Mouse (Mus musculus) lung, postnatal 4 days (tissue): Measurements from ENCODE around the gene Vmn1r56.
"Not testable (repeated sequence)": the region's sequence is repeated elsewhere in the genome, so short reads cannot be mapped to it uniquely, and the experiment has no call there.

Experiments
- DNase-seq, 2 experiments: peaks; one replicate each; pipeline ENCODE4 v3.0.0; 2021

Vmn1r56 gene

DNA sequence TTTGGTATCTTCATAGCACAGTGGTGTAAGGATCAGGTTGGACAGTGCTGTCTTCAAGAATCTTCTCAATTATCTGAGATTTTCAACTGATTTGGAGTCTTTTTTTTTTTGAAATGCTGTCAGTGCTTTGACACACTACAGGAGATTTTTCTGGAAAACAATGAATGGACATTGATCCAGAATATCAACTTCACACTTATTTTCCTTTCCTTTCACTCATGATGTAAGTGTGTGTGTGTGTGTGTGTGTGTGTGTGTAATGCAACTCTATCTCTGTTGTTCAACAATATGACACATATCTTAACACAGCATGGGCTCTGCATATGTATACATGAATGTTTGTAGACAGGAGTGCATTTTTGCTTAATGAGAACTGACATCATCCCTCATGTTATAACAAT, at the start of gene Vmn1r56:
Vmn1r56 (minus strand) TSS at position 101 of the 400 bp plus-strand sequence.
- not testable (repeated sequence) for DNase-seq

DNA sequence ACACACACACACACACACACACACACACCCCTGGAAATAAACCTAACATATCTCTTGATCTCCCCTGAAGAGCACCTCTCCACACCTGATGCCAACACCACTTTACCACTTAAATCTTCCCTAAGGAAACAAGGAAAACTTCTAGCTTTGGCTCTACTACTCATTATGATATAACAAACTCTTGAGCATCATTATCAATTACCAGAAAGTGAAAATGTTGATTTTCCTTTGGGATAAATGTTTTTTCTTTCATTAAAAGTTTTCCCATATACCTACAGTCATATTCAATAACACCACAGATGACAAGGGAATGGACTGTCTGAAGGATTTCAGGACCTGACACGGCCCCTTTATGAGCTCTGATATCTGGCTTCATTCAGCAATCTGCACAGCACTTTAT, 21.6 kb upstream of the Vmn1r56 start, which contains the start of gene Vmn1r57:
Vmn1r57 (plus strand) TSS at position 301 of the 400 bp plus-strand sequence.
- DNase-seq = not testable (repeated sequence)

DNA sequence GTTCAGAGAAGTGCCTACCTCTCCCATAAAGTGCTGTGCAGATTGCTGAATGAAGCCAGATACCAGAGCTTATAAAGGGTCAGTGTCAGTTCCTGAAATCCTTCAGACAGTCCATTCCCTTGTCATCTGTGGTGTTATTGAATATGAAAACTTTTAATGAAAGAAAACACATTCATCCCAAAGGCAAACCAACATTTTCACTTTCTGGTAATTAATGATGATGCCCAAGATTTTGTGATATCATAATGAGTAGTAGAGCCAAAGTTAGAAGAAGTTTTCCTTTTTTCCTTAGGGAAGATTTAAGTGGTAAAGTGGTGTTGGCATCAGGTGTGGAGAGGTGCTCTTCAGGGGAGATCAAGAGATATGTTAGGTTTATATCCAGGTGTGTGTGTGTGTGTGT, 47.0 kb downstream of the Vmn1r56 start, which contains the start of gene Vmn1r55:
Vmn1r55 (minus strand) TSS at position 101 of the 400 bp plus-strand sequence.
- DNase-seq = not testable (repeated sequence)
